Mouse (Mus musculus): ENCODE results near the gene Olfr361.
"Not testable (repeated sequence)": the region's sequence is repeated elsewhere in the genome, so short reads cannot be mapped to it uniquely, and the experiment has no call there.

The Olfr361 gene

GRCm38 (mm10) chr2:37089190-37089589 lies at the start of gene Olfr361:
Gene Olfr361, minus strand, starts transcription at chr2:37089290.
- not testable (repeated sequence) for DNase-seq (ENCODE audit: low spot score in 2 of 2)

GRCm38 (mm10) chr2:37117810-37118209 lies 28.7 kb upstream of the Olfr361 start, which contains the start of gene Olfr362:
Gene Olfr362, minus strand, starts transcription at chr2:37117910.
- no peak for DNase-seq (ENCODE audit: low spot score in 2 of 2)

GRCm38 (mm10) chr2:37065446-37065845 lies 23.6 kb downstream of the Olfr361 start, which contains the start of gene Olfr360:
Gene Olfr360, plus strand, starts transcription at chr2:37065746.
- DNase-seq (ENCODE audit: low spot score in 2 of 2) = no peak

Data from spleen, postnatal 36 days (tissue).